Mouse (Mus musculus): Measurements from ENCODE around the gene Nt5c1a. TPM values are rescaled to one million over a fixed set of nuclear protein-coding genes. Genes with fewer than 3 reads are reported as not detected.
A peak's percentile ranks its signal among the peaks of the same experiment; 100 is the strongest.
"Not testable (repeated sequence)": the region's sequence is repeated elsewhere in the genome, so short reads cannot be mapped to it uniquely, and the experiment has no call there.

Gene Nt5c1a
- 0.25 and 0.49 TPM in 2 replicates for polyA plus RNA-seq (2015; fragmentation: Nextera tagmentation; extraction: Ambion mirVana)

GRCm38 (mm10) chr4:123201186-123202093 is at the start of gene Nt5c1a:
Gene Nt5c1a (plus strand): TSS chr4:123201504.
- ATAC-seq (replicated peaks; ENCODE audit: low FRiP score): peak; percentile 44

GRCm38 (mm10) chr4:123152003-123152402 is 49.3 kb upstream of the Nt5c1a start:
- Histone ChIP-seq H3K4me1 (no peaks in the 10 kb centered on the region), H3K27ac (no peak overlapping the region), H3K4me2 (no peak overlapping the region), H3K36me3 (no peaks in the 10 kb centered on the region), H3K4me3 (replicated peaks) (no peak overlapping the region), H3K9ac (no peak overlapping the region), H3K27me3 (0 out of 2 replicates have a peak, but pooled peaks cover 6% of the 10 kb centered on the region), H3K9me3 (replicated peaks) (no peaks in the 10 kb centered on the region)
- WGBS: 78% methylated on average over 4 of the region's 4 CpGs
- ATAC-seq (replicated peaks; ENCODE audit: low FRiP score): no peak

More at GRCm38 (mm10) chr4:123201186-123202093, at the start of gene Nt5c1a:
- Histone ChIP-seq H3K27ac (no peak within 1 kb of the TSS), H3K4me2 (peak within 1 kb of the TSS; percentile 87), H3K4me1 (peaks cover 21% of the 10 kb centered on the region), H3K9me3 (replicated peaks) (no peaks in the 10 kb centered on the region), H3K27me3 (peaks cover 51% of the 10 kb centered on the region), H3K9ac (peak within 1 kb of the TSS; percentile 44), H3K4me3 (replicated peaks) (peak within 1 kb of the TSS; percentile 46), H3K36me3 (no peaks in the 10 kb centered on the region)
- WGBS: 1% methylated on average over 58 of the region's 58 CpGs

- Histone ChIP-seq H3K36me3 (no peaks in the 10 kb centered on the region), H3K4me1 (no peaks in the 10 kb centered on the region), H3K4me2 (no peak overlapping the region), H3K4me3 (replicated peaks) (no peak overlapping the region), H3K27me3 (0 out of 2 replicates have a peak, but pooled peaks cover 5% of the 10 kb centered on the region), H3K9ac (no peak overlapping the region), H3K9me3 (replicated peaks) (no peaks in the 10 kb centered on the region), H3K27ac (no peak overlapping the region)
- 53% methylated on average over 5 of the region's 5 CpGs for WGBS
- ATAC-seq (replicated peaks; ENCODE audit: low FRiP score): no peak
Observed at GRCm38 (mm10) chr4:123152976-123153375, 48.3 kb upstream of the Nt5c1a start.

GRCm38 (mm10) chr4:123155004-123155403 is 46.3 kb upstream of the Nt5c1a start:
- H3K9me3 ChIP-seq (replicated peaks): no peaks in the 10 kb centered on the region
- no peaks in the 10 kb centered on the region for H3K27me3 ChIP-seq
- no peak overlapping the region for H3K9ac ChIP-seq
- no peak overlapping the region for H3K27ac ChIP-seq
- H3K4me3 ChIP-seq (replicated peaks): no peak overlapping the region
- ATAC-seq (replicated peaks; ENCODE audit: low FRiP score): no peak
- no peak overlapping the region for H3K4me2 ChIP-seq
- no peaks in the 10 kb centered on the region for H3K4me1 ChIP-seq
- 15% methylated on average over 4 of the region's 4 CpGs for WGBS
- H3K36me3 ChIP-seq: no peaks in the 10 kb centered on the region

- ATAC-seq (replicated peaks; ENCODE audit: low FRiP score): no peak
- no peaks in the 10 kb centered on the region for H3K36me3 ChIP-seq
- no peak overlapping the region for H3K27ac ChIP-seq
- no peak overlapping the region for H3K4me2 ChIP-seq
- 68% methylated on average over 2 of the region's 2 CpGs for WGBS
- no peak overlapping the region for H3K4me3 ChIP-seq (replicated peaks)
- no peaks in the 10 kb centered on the region for H3K27me3 ChIP-seq
- H3K4me1 ChIP-seq: no peaks in the 10 kb centered on the region
- H3K9ac ChIP-seq: no peak overlapping the region
- H3K9me3 ChIP-seq (replicated peaks): no peaks in the 10 kb centered on the region
Observed at GRCm38 (mm10) chr4:123155427-123155826, 45.9 kb upstream of the Nt5c1a start.

- no peak for ATAC-seq (replicated peaks; ENCODE audit: low FRiP score)
Observed at GRCm38 (mm10) chr4:123155840-123156239, 45.5 kb upstream of the Nt5c1a start.

GRCm38 (mm10) chr4:123160571-123160970 is 40.7 kb upstream of the Nt5c1a start:
- Histone ChIP-seq H3K4me3 (replicated peaks) (no peak overlapping the region), H3K27ac (no peak overlapping the region), H3K36me3 (no peaks in the 10 kb centered on the region), H3K9ac (no peak overlapping the region), H3K9me3 (replicated peaks) (no peaks in the 10 kb centered on the region), H3K4me2 (no peak overlapping the region), H3K27me3 (peaks cover 16% of the 10 kb centered on the region), H3K4me1 (peaks cover 10% of the 10 kb centered on the region)
- 80% methylated on average over 6 of the region's 6 CpGs for WGBS
- ATAC-seq (replicated peaks; ENCODE audit: low FRiP score): no peak

More at GRCm38 (mm10) chr4:123155840-123156239, 45.5 kb upstream of the Nt5c1a start:
- Histone ChIP-seq H3K4me2 (no peak overlapping the region), H3K36me3 (no peaks in the 10 kb centered on the region), H3K27ac (no peak overlapping the region), H3K27me3 (no peaks in the 10 kb centered on the region), H3K9ac (no peak overlapping the region), H3K9me3 (replicated peaks) (no peaks in the 10 kb centered on the region), H3K4me1 (no peaks in the 10 kb centered on the region), H3K4me3 (replicated peaks) (no peak overlapping the region)

GRCm38 (mm10) chr4:123161251-123161650 is 40.1 kb upstream of the Nt5c1a start:
- H3K27me3 ChIP-seq: peaks cover 16% of the 10 kb centered on the region
- not testable (repeated sequence) for H3K27ac ChIP-seq; ATAC-seq (replicated peaks; ENCODE audit: low FRiP score); H3K9ac ChIP-seq; H3K4me2 ChIP-seq; H3K4me3 ChIP-seq (replicated peaks); H3K36me3 ChIP-seq; H3K9me3 ChIP-seq (replicated peaks)
- H3K4me1 ChIP-seq: peaks cover 10% of the 10 kb centered on the region
- 63% methylated on average over 3 of the region's 3 CpGs for WGBS

- ATAC-seq (replicated peaks; ENCODE audit: low FRiP score): no peak
- Histone ChIP-seq H3K27me3 (peaks cover 16% of the 10 kb centered on the region), H3K9me3 (replicated peaks) (no peaks in the 10 kb centered on the region), H3K36me3 (no peaks in the 10 kb centered on the region), H3K9ac (no peak overlapping the region), H3K4me1 (peaks cover 10% of the 10 kb centered on the region), H3K4me2 (peak overlapping the region; percentile 47), H3K4me3 (replicated peaks) (0 out of 2 replicates have a peak overlapping the region, but pooled peaks have one; percentile 12), H3K27ac (no peak overlapping the region)
- 8% methylated on average over 15 of the region's 15 CpGs for WGBS
Observed at GRCm38 (mm10) chr4:123162305-123162917, 38.9 kb upstream of the Nt5c1a start.

GRCm38 (mm10) chr4:123164157-123164556 is 37.1 kb upstream of the Nt5c1a start:
- Histone ChIP-seq H3K4me2 (no peak overlapping the region), H3K4me1 (peaks cover 10% of the 10 kb centered on the region), H3K4me3 (replicated peaks) (no peak overlapping the region), H3K36me3 (no peaks in the 10 kb centered on the region), H3K27me3 (peaks cover 16% of the 10 kb centered on the region), H3K27ac (no peak overlapping the region), H3K9me3 (replicated peaks) (no peaks in the 10 kb centered on the region), H3K9ac (no peak overlapping the region)
- 58% methylated on average over 15 of the region's 15 CpGs for WGBS
- ATAC-seq (replicated peaks; ENCODE audit: low FRiP score): no peak

- no peak overlapping the region for H3K9ac ChIP-seq
- no peak overlapping the region for H3K4me3 ChIP-seq (replicated peaks)
- no peak for ATAC-seq (replicated peaks; ENCODE audit: low FRiP score)
- H3K27ac ChIP-seq: no peak overlapping the region
- no peaks in the 10 kb centered on the region for H3K9me3 ChIP-seq (replicated peaks)
- H3K27me3 ChIP-seq: peaks cover 25% of the 10 kb centered on the region
- no peak overlapping the region for H3K4me2 ChIP-seq
- H3K36me3 ChIP-seq: no peaks in the 10 kb centered on the region
- peaks cover 4% of the 10 kb centered on the region; the same call in 1 of the 2 replicates for H3K4me1 ChIP-seq
Observed at GRCm38 (mm10) chr4:123171811-123172210, 29.5 kb upstream of the Nt5c1a start.
